Mouse (Mus musculus): Measurements from ENCODE around the gene 4932438A13Rik. TPM values are rescaled to one million over a fixed set of nuclear protein-coding genes. Genes with fewer than 3 reads are reported as not detected.

The 4932438A13Rik gene
- total and polyA plus RNA-seq, 3 experiments: 8.5 to 48.8 (median 41.9) TPM

- no peak for DNase-seq
- no peaks in the 10 kb centered on the region for H3K79me2 ChIP-seq (replicated peaks; ENCODE audit: control insufficient read depth, insufficient read depth, low read length)
- WGBS: 73% methylated on average over 6 of the region's 6 CpGs
- no peak for TF ChIP-seq EP300 (IDR thresholded peaks at IDR 0.05; ENCODE audit: insufficient read depth, low read depth, low read length)
- no peak for TF ChIP-seq CTCF (IDR thresholded peaks at IDR 0.05)
- TF ChIP-seq POLR2A (IDR thresholded peaks at IDR 0.05; ENCODE audit: insufficient read depth, low read depth, low read length): no peak
- intact Hi-C loops (cut with DNase I): no loop called here
- H3K4me1 ChIP-seq (ENCODE audit: control insufficient read depth, insufficient read depth, low read length): no peaks in the 10 kb centered on the region
- H3K36me3 ChIP-seq (ENCODE audit: control insufficient read depth, insufficient read depth, low read length): peaks cover 1% of the 10 kb centered on the region; the same call in 1 of the 2 replicates
- H3K27me3 ChIP-seq (ENCODE audit: control insufficient read depth, insufficient read depth, low read length): no peaks in the 10 kb centered on the region
- H3K27ac ChIP-seq: no peak overlapping the region
- H3K9ac ChIP-seq (ENCODE audit: low read depth, low read length): no peak overlapping the region
- H3K4me3 ChIP-seq: no peak overlapping the region
Observed at GRCm38 (mm10) chr3:36942108-36942507, 79.2 kb downstream of the 4932438A13Rik start.

- Histone ChIP-seq H3K4me1 (ENCODE audit: control insufficient read depth, insufficient read depth, low read length) (no peaks in the 10 kb centered on the region), H3K27me3 (ENCODE audit: control insufficient read depth, insufficient read depth, low read length) (no peaks in the 10 kb centered on the region), H3K36me3 (ENCODE audit: control insufficient read depth, insufficient read depth, low read length) (peaks cover 5% of the 10 kb centered on the region; the same call in 1 of the 2 replicates), H3K79me2 (replicated peaks; ENCODE audit: control insufficient read depth, insufficient read depth, low read length) (no peaks in the 10 kb centered on the region), H3K27ac (no peak overlapping the region), H3K4me3 (no peak overlapping the region), H3K9ac (ENCODE audit: low read depth, low read length) (no peak overlapping the region)
- intact Hi-C loops (cut with DNase I): no loop called here
- DNase-seq: no peak
- no peak for TF ChIP-seq POLR2A (IDR thresholded peaks at IDR 0.05; ENCODE audit: insufficient read depth, low read depth, low read length)
- TF ChIP-seq CTCF (IDR thresholded peaks at IDR 0.05): no peak
- TF ChIP-seq EP300 (IDR thresholded peaks at IDR 0.05; ENCODE audit: insufficient read depth, low read depth, low read length): no peak
Observed at GRCm38 (mm10) chr3:36943706-36944105, 80.8 kb downstream of the 4932438A13Rik start.

- no peak for DNase-seq
- H3K27ac ChIP-seq: no peak overlapping the region
- 86% methylated on average over 2 of the region's 2 CpGs for WGBS
- intact Hi-C loops (cut with DNase I): no loop called here
- no peaks in the 10 kb centered on the region for H3K27me3 ChIP-seq (ENCODE audit: control insufficient read depth, insufficient read depth, low read length)
- TF ChIP-seq POLR2A (IDR thresholded peaks at IDR 0.05; ENCODE audit: insufficient read depth, low read depth, low read length) (no peak), EP300 (IDR thresholded peaks at IDR 0.05; ENCODE audit: insufficient read depth, low read depth, low read length) (no peak), CTCF (IDR thresholded peaks at IDR 0.05) (no peak)
- H3K9ac ChIP-seq (ENCODE audit: low read depth, low read length): no peak overlapping the region
- H3K79me2 ChIP-seq (replicated peaks; ENCODE audit: control insufficient read depth, insufficient read depth, low read length): no peaks in the 10 kb centered on the region
- no peak overlapping the region for H3K4me3 ChIP-seq
- H3K36me3 ChIP-seq (ENCODE audit: control insufficient read depth, insufficient read depth, low read length): peaks cover 2% of the 10 kb centered on the region
- no peaks in the 10 kb centered on the region for H3K4me1 ChIP-seq (ENCODE audit: control insufficient read depth, insufficient read depth, low read length)
Observed at GRCm38 (mm10) chr3:37037979-37038378, 175.1 kb downstream of the 4932438A13Rik start.

GRCm38 (mm10) chr3:37039811-37040210 lies 176.9 kb downstream of the 4932438A13Rik start:
- no peak for DNase-seq
- no peak for TF ChIP-seq POLR2A (IDR thresholded peaks at IDR 0.05; ENCODE audit: insufficient read depth, low read depth, low read length)
- no peak for TF ChIP-seq CTCF (IDR thresholded peaks at IDR 0.05)
- no peak for TF ChIP-seq EP300 (IDR thresholded peaks at IDR 0.05; ENCODE audit: insufficient read depth, low read depth, low read length)
- Histone ChIP-seq H3K36me3 (ENCODE audit: control insufficient read depth, insufficient read depth, low read length) (peaks cover 2% of the 10 kb centered on the region), H3K9ac (ENCODE audit: low read depth, low read length) (no peak overlapping the region), H3K4me3 (no peak overlapping the region), H3K4me1 (ENCODE audit: control insufficient read depth, insufficient read depth, low read length) (no peaks in the 10 kb centered on the region), H3K79me2 (replicated peaks; ENCODE audit: control insufficient read depth, insufficient read depth, low read length) (no peaks in the 10 kb centered on the region), H3K27ac (no peak overlapping the region), H3K27me3 (ENCODE audit: control insufficient read depth, insufficient read depth, low read length) (no peaks in the 10 kb centered on the region)
- intact Hi-C loops (cut with DNase I): no loop called here

GRCm38 (mm10) chr3:37051491-37051890 lies 188.6 kb downstream of the 4932438A13Rik start:
- H3K27ac ChIP-seq: no peak overlapping the region
- WGBS: 96% methylated on average over 1 of the region's 1 CpGs
- no peaks in the 10 kb centered on the region for H3K36me3 ChIP-seq (ENCODE audit: control insufficient read depth, insufficient read depth, low read length)
- no peak overlapping the region for H3K9ac ChIP-seq (ENCODE audit: low read depth, low read length)
- TF ChIP-seq POLR2A (IDR thresholded peaks at IDR 0.05; ENCODE audit: insufficient read depth, low read depth, low read length) (no peak), CTCF (IDR thresholded peaks at IDR 0.05) (no peak), EP300 (IDR thresholded peaks at IDR 0.05; ENCODE audit: insufficient read depth, low read depth, low read length) (no peak)
- no peaks in the 10 kb centered on the region for H3K27me3 ChIP-seq (ENCODE audit: control insufficient read depth, insufficient read depth, low read length)
- no peaks in the 10 kb centered on the region for H3K79me2 ChIP-seq (replicated peaks; ENCODE audit: control insufficient read depth, insufficient read depth, low read length)
- no peak overlapping the region for H3K4me3 ChIP-seq
- intact Hi-C loops (cut with DNase I): no loop called here
- DNase-seq: no peak
- no peaks in the 10 kb centered on the region for H3K4me1 ChIP-seq (ENCODE audit: control insufficient read depth, insufficient read depth, low read length)

- H3K4me3 ChIP-seq: no peak within 1 kb of the TSS
- 46% methylated on average over 39 of the region's 39 CpGs for WGBS
- no peak within 1 kb of the TSS for H3K27ac ChIP-seq
- no peak for DNase-seq
- intact Hi-C loops (cut with DNase I): no loop called here
- H3K9ac ChIP-seq (ENCODE audit: low read depth, low read length): no peak within 1 kb of the TSS
- no peaks in the 10 kb centered on the region for H3K4me1 ChIP-seq (ENCODE audit: control insufficient read depth, insufficient read depth, low read length)
- no peaks in the 10 kb centered on the region for H3K36me3 ChIP-seq (ENCODE audit: control insufficient read depth, insufficient read depth, low read length)
- no peaks in the 10 kb centered on the region for H3K79me2 ChIP-seq (replicated peaks; ENCODE audit: control insufficient read depth, insufficient read depth, low read length)
- TF ChIP-seq POLR2A (IDR thresholded peaks at IDR 0.05; ENCODE audit: insufficient read depth, low read depth, low read length): no peak
- no peak for TF ChIP-seq EP300 (IDR thresholded peaks at IDR 0.05; ENCODE audit: insufficient read depth, low read depth, low read length)
- no peak for TF ChIP-seq CTCF (IDR thresholded peaks at IDR 0.05)
- peaks cover 2% of the 10 kb centered on the region for H3K27me3 ChIP-seq (ENCODE audit: control insufficient read depth, insufficient read depth, low read length)
Observed at GRCm38 (mm10) chr3:37063406-37063805, 200.5 kb downstream of the 4932438A13Rik start, which contains the start of gene Adad1. Gene Adad1, plus strand, starts transcription at chr3:37063527.
